In genomic region chr3:148412191-148412590, GRCm38 (mm10) we compare ENCODE assay signal across 20 mouse cellular contexts.
A peak's percentile ranks its signal among the peaks of the same experiment; 100 is the strongest.
DNase-seq lines count a peak whose midpoint lies in the region; ATAC-seq lines count a peak whose summit lies in the region.
"Had no signal": no experiment of that assay in that cellular context is flagged by ENCODE, and none has a peak within 500 bp of the region (broad histone marks: within the 10 kb centered on the region; RNA-seq: fewer than 3 reads in every experiment).

No protein-coding gene starts in this region.

- peak; percentile 56 for ATAC-seq in CD4-positive, CD25-positive, alpha-beta regulatory T cell, adult 4 months
- peak; percentile 85 for ATAC-seq in granulocyte monocyte progenitor cell, adult 5-6 weeks (replicated peaks; ENCODE audit: poor library complexity, severe bottlenecking)
- peak; percentile 30; the same call in 1 of the 2 replicates for ATAC-seq in megakaryocyte, adult 5-6 weeks (ENCODE audit: poor library complexity, severe bottlenecking)
- no peak for ATAC-seq in erythroid progenitor cell, adult 5-6 weeks (replicated peaks; ENCODE audit: low FRiP score, poor library complexity, severe bottlenecking)
- ATAC-seq: forebrain, embryonic 13.5 days; forebrain, embryonic 16.5 days; hindbrain, embryonic 16.5 days; intestine, embryonic 15.5 days; Patski had no signal

- DNase-seq in neural tube, embryonic 10.5 days (ENCODE audit: extremely low spot score, low spot score), result no peak
- DNase-seq in layer of hippocampus, postnatal 25 days (ENCODE audit: extremely low spot score in 1 of 2, low spot score in 1 of 2), result no peak
- DNase-seq: adrenal gland, postnatal 10 days; adrenal gland, postnatal 36 days; cerebellum, adult 2 months; cerebellum, adult 9-11 months; cerebellum, postnatal 25 days; embryo, embryonic 11 days; gastrocnemius, adult 2 months; gastrocnemius, postnatal 14 days; heart, adult 2 months had no signal
